Mouse (Mus musculus) forebrain, embryonic 16.5 days (tissue): ENCODE results near the gene Gm20388. TPM values are rescaled to one million over a fixed set of nuclear protein-coding genes. Genes with fewer than 3 reads are reported as not detected.

Source experiments
- ATAC-seq: fragments of 200-750 bp; cut with Nextera tagmentation; 2 replicates; pipeline ENCODE4 v1.8.0; 2017; ENCODE audit warnings: mild to moderate bottlenecking, moderate library complexity
- H3K27ac ChIP-seq: fragments of 300-500 bp; sonication (generic); 2 replicates; pipeline ENCODE4 v1.5.1; 2014; ENCODE audit warnings: low read length, control low read depth
- H3K27me3 ChIP-seq: fragments of 300-500 bp; sonication (generic); replicated peaks from 2 replicates; pipeline ENCODE4 v1.6.1; 2014; ENCODE audit warnings: low read length; ENCODE audit not compliant: control insufficient read depth, insufficient read depth
- H3K36me3 ChIP-seq: fragments of 300-500 bp; sonication (generic); 2 replicates; pipeline ENCODE4 v1.6.1; 2014; ENCODE audit not compliant: control insufficient read depth, insufficient read depth
- H3K4me1 ChIP-seq: fragments of 300-500 bp; sonication (generic); replicated peaks from 2 replicates; pipeline ENCODE4 v1.6.1; 2014; ENCODE audit warnings: low read length; ENCODE audit not compliant: control insufficient read depth, insufficient read depth
- H3K4me2 ChIP-seq: fragments of 300-500 bp; sonication (generic); 2 replicates; pipeline ENCODE4 v1.6.1; 2014; ENCODE audit warnings: mild to moderate bottlenecking, low read length, control low read depth
- H3K4me3 ChIP-seq: fragments of 300-500 bp; sonication (generic); replicated peaks from 2 replicates; pipeline ENCODE4 v1.5.1; 2014; ENCODE audit warnings: mild to moderate bottlenecking, low read length, control low read depth
- H3K9ac ChIP-seq: fragments of 300-500 bp; sonication (generic); replicated peaks from 2 replicates; pipeline ENCODE4 v1.6.1; 2014; ENCODE audit warnings: low read depth, low read length, control low read depth
- H3K9me3 ChIP-seq: fragments of 300-500 bp; sonication (generic); 2 replicates; pipeline ENCODE4 v1.6.1; 2016; ENCODE audit warnings: low read length; ENCODE audit not compliant: control insufficient read depth
- WGBS: fragments of 180-500 bp; shearing (Covaris S2); extraction: QIAGEN DNeasy Blood & Tissue Kit; methylation state at CpG from one replicate; pipeline ENCODE4 v1.1.7; 2014; 5-methylcytosine and 5-hydroxymethylcytosine counted together
- polyA plus RNA-seq: library from polyadenylated mRNA; unstranded; fragments of >200 nt; fragmentation: Nextera tagmentation; extraction: Ambion mirVana; gene quantifications from 2 replicates; pipeline ENCODE4 v1.2.1, GENCODE M21; 2015

Gene Gm20388
- polyA plus RNA-seq, 1 experiment from 2014 or later = 4.7 TPM

GRCm38 (mm10) chr8:121559801-121560200 is 1649.2 kb downstream of the Gm20388 start:
- Histone ChIP-seq H3K4me2 (no peak overlapping the region), H3K36me3 (peaks cover 5% of the 10 kb centered on the region; the same call in 1 of the 2 replicates)

GRCm38 (mm10) chr8:121560432-121561100 is 1649.9 kb downstream of the Gm20388 start:
- H3K4me2 ChIP-seq = no peak overlapping the region
- peaks cover 5% of the 10 kb centered on the region; the same call in 1 of the 2 replicates for H3K36me3 ChIP-seq
- H3K9ac ChIP-seq = no peak overlapping the region
- no peak overlapping the region for H3K4me3 ChIP-seq
- H3K27me3 ChIP-seq = no peaks in the 10 kb centered on the region
- no peaks in the 10 kb centered on the region for H3K9me3 ChIP-seq
- no peak for ATAC-seq
- H3K27ac ChIP-seq = no peak overlapping the region
- no peaks in the 10 kb centered on the region for H3K4me1 ChIP-seq
- 94% methylated on average over 7 of the region's 7 CpGs for WGBS

More at GRCm38 (mm10) chr8:121559801-121560200, 1649.2 kb downstream of the Gm20388 start:
- H3K4me3 ChIP-seq = no peak overlapping the region
- H3K4me1 ChIP-seq = no peaks in the 10 kb centered on the region
- 94% methylated on average over 12 of the region's 12 CpGs for WGBS
- no peaks in the 10 kb centered on the region for H3K9me3 ChIP-seq
- no peak for ATAC-seq
- H3K27ac ChIP-seq = no peak overlapping the region
- no peaks in the 10 kb centered on the region for H3K27me3 ChIP-seq
- H3K9ac ChIP-seq = no peak overlapping the region

DNA sequence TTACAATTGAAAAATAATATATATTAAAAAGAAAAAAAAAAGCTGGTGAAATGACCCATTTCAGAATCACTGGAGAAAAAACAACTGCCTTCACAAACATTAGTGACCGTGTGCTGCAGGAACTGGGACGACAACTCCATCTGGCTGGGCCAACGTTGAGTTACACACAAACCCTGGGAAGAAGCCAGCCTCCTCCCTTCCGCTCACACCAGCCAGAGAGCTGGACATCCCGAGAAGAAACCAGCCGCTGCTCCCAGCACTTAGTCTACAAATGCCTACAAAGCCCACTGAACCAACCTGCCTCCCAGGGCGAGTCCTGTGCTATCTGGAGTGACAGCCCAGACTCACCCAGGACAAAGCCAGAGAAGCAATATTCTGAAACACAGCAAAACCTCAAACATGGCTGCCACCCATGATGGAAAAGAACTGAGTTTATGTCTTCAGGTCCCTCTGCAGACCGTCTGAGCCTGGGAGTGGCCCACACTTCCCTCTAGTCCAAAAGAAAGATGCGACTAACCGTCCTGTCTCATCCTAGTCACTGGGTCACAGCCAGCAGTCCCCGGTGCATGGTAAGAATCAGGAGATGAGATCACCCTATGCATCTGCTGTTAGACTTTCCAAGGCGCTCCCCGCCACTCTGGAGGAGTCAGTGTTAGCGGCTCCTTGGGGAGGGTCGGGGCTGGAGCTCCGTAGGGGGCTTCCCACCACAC is 1651.2 kb downstream of the Gm20388 start:
- Histone ChIP-seq H3K9me3 (no peaks in the 10 kb centered on the region), H3K4me1 (no peaks in the 10 kb centered on the region), H3K27me3 (no peaks in the 10 kb centered on the region), H3K4me3 (no peak overlapping the region), H3K4me2 (no peak overlapping the region), H3K36me3 (peaks cover 5% of the 10 kb centered on the region; the same call in 1 of the 2 replicates), H3K9ac (no peak overlapping the region), H3K27ac (no peak overlapping the region)
- ATAC-seq = no peak
- 84% methylated on average over 15 of the region's 16 CpGs for WGBS

DNA sequence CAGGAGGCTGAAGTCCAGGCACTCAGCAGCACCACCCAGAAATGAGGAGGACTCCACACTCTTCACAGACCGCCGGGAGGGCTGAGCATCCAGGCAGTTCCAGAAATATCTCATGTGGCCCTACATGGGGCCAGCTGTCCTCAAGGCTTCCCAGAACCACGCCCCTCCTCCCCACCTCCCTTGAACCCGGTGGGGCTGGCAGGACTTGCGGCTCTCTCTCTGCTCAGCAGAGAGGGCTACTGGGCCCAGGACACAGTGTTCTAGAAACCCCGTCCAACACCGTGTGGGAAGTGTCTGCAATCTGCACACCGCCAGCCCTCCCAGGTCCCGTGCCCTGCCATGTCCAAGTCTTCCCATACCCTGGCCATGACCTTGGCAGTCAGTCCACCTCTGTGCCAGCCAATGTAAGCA is 1652.3 kb downstream of the Gm20388 start:
- H3K9me3 ChIP-seq = no peaks in the 10 kb centered on the region
- H3K27ac ChIP-seq = no peak overlapping the region
- peaks cover 5% of the 10 kb centered on the region; the same call in 1 of the 2 replicates for H3K36me3 ChIP-seq
- no peak overlapping the region for H3K9ac ChIP-seq
- no peaks in the 10 kb centered on the region for H3K27me3 ChIP-seq
- no peak overlapping the region for H3K4me3 ChIP-seq
- ATAC-seq = no peak
- H3K4me2 ChIP-seq = no peak overlapping the region
- H3K4me1 ChIP-seq = no peaks in the 10 kb centered on the region
- WGBS = 86% methylated on average over 9 of the region's 9 CpGs

DNA sequence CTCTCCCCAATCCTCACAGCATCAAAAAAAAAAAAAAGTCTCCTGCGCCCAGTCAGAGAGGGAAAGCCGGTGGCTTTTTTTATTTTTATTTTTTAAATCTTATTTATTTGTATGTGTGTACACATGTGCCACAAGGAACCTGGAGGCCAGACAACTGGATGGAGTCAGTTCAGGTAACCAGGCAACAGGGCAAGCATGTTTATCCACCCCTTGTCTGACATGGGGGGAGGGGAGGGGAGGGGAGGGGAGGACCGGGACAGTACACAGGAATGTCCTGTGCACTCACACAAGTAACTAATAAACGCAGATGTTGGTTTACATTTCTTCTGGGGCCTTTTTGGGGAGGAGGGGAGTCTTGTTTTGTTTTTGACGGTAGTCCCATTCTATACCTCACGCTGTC is 1653.1 kb downstream of the Gm20388 start:
- WGBS = 72% methylated on average over 6 of the region's 6 CpGs
- no peaks in the 10 kb centered on the region for H3K27me3 ChIP-seq
- H3K27ac ChIP-seq = no peak overlapping the region
- H3K9me3 ChIP-seq = no peaks in the 10 kb centered on the region
- H3K4me2 ChIP-seq = no peak overlapping the region
- peaks cover 5% of the 10 kb centered on the region; the same call in 1 of the 2 replicates for H3K36me3 ChIP-seq
- H3K9ac ChIP-seq = no peak overlapping the region
- no peak overlapping the region for H3K4me3 ChIP-seq
- no peak for ATAC-seq
- H3K4me1 ChIP-seq = no peaks in the 10 kb centered on the region

DNA sequence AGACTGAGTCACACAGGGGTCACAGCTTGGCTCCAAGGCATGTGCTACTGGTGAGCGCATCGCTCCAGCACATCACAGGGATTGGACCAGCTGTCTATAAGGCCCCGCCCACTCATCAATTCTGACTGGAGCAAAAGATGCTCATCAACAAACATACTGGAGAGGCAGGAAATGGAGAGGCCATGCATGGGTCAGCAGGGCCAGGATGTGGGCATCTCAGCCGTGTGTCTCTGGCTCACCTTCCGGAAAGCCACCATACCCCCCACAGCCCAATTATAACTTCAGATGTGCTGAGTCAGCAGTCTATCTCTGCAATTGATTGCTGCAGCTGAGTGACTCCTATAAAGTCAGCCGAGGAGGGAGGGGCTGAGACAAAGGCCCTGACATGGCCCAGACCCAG is 1657.7 kb downstream of the Gm20388 start:
- peaks cover 2% of the 10 kb centered on the region; the same call in 1 of the 2 replicates for H3K4me1 ChIP-seq
- 87% methylated on average over 6 of the region's 6 CpGs for WGBS
- ATAC-seq = no peak
- H3K27me3 ChIP-seq = no peaks in the 10 kb centered on the region
- H3K9ac ChIP-seq = no peak overlapping the region
- H3K36me3 ChIP-seq = no peaks in the 10 kb centered on the region
- no peak overlapping the region for H3K27ac ChIP-seq
- no peak overlapping the region for H3K4me3 ChIP-seq
- H3K4me2 ChIP-seq = no peak overlapping the region
- H3K9me3 ChIP-seq = no peaks in the 10 kb centered on the region

DNA sequence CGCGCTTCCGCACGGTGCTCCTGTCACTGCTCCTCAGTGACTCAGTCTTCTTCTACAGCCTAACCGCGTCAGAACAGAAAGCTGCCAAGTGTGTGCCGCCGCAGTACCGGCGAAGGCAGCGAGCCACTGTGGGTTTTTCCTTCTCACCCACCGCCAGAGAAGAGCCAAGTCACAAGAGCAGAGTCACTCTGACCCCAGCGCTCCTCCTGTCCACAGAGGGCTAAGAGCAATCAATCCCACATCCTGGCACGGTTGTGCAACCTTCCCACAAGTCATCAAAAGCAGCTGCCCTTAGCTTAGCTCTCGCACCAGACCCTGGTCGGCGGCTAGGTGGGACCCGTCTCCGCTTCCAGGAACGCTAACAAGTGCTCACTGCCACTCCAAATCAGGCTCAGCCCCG is 1659.7 kb downstream of the Gm20388 start:
- no peak for ATAC-seq
- no peak overlapping the region for H3K4me2 ChIP-seq
- whole genome bisulfite sequencing = 91% methylated on average over 21 of the region's 21 CpGs

DNA sequence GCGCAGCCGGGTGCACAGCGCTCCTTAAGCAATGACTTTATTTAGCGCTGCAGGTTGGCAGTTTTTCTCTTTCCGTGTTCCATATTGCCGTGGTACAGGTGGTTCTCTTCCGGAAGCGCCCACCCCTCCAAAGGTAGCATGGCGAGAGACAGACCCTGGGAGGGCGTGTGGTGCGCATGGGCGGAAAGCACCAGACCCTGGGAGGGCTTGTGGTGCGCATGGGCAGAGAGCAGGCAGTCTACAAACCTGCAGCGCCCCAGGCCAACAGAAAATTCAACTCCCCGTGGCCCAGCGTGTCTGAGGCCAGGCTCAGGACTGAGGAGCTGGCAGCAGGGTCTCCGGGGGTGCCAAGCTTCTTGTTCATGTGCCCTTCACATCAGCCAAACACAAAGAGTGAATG is 1660.2 kb downstream of the Gm20388 start:
- no peak overlapping the region for H3K27ac ChIP-seq
- no peak overlapping the region for H3K9ac ChIP-seq
- no peak for ATAC-seq
- no peaks in the 10 kb centered on the region for H3K27me3 ChIP-seq
- peaks cover 3% of the 10 kb centered on the region; the same call in 1 of the 2 replicates for H3K4me1 ChIP-seq
- no peak overlapping the region for H3K4me3 ChIP-seq
- WGBS = 86% methylated on average over 17 of the region's 17 CpGs
- no peaks in the 10 kb centered on the region for H3K36me3 ChIP-seq
- H3K4me2 ChIP-seq = no peak overlapping the region
- no peaks in the 10 kb centered on the region for H3K9me3 ChIP-seq

More for the DNA sequence above, 1659.7 kb downstream of the Gm20388 start:
- H3K4me3 ChIP-seq = no peak overlapping the region
- no peaks in the 10 kb centered on the region for H3K9me3 ChIP-seq
- no peaks in the 10 kb centered on the region for H3K36me3 ChIP-seq
- no peak overlapping the region for H3K27ac ChIP-seq
- H3K9ac ChIP-seq = no peak overlapping the region
- peaks cover 3% of the 10 kb centered on the region; the same call in 1 of the 2 replicates for H3K4me1 ChIP-seq
- no peaks in the 10 kb centered on the region for H3K27me3 ChIP-seq

GRCm38 (mm10) chr8:121572121-121572520 is 1661.5 kb downstream of the Gm20388 start:
- WGBS = 83% methylated on average over 7 of the region's 7 CpGs
- Histone ChIP-seq H3K27ac (no peak overlapping the region), H3K4me3 (no peak overlapping the region), H3K4me1 (peaks cover 14% of the 10 kb centered on the region), H3K36me3 (no peaks in the 10 kb centered on the region), H3K9ac (no peak overlapping the region), H3K9me3 (no peaks in the 10 kb centered on the region), H3K27me3 (no peaks in the 10 kb centered on the region), H3K4me2 (no peak overlapping the region)
- ATAC-seq = no peak
